Mouse (Mus musculus) stomach, postnatal 0 days (tissue): Measurements from ENCODE around the gene Hcfc1. TPM values are rescaled to one million over a fixed set of nuclear protein-coding genes. Genes with fewer than 3 reads are reported as not detected.

Experiments
- ATAC-seq: fragments of 200-750 bp; cut with Nextera tagmentation; 2 replicates; pipeline ENCODE4 v1.8.0; 2017; ENCODE audit not compliant: low FRiP score, low TSS enrichment
- DNase-seq: peaks from one replicate; pipeline ENCODE4 v3.0.0-alpha.2; 2016; ENCODE audit warnings: low spot score
- H3K27ac ChIP-seq: fragments of 300-500 bp; sonication (generic); replicated peaks from 2 replicates; pipeline ENCODE4 v1.5.1; 2014; ENCODE audit warnings: mild to moderate bottlenecking, control low read depth
- H3K27me3 ChIP-seq: fragments of 300-500 bp; sonication (generic); 2 replicates; pipeline ENCODE4 v1.6.1; 2014; ENCODE audit warnings: low read length; ENCODE audit not compliant: control insufficient read depth, insufficient read depth
- H3K36me3 ChIP-seq: fragments of 300-500 bp; sonication (generic); 2 replicates; pipeline ENCODE4 v1.6.1; 2014; ENCODE audit warnings: low read length, mixed read lengths; ENCODE audit not compliant: control insufficient read depth, insufficient read depth
- H3K4me1 ChIP-seq: fragments of 300-500 bp; sonication (generic); replicated peaks from 2 replicates; pipeline ENCODE4 v1.6.1; 2014; ENCODE audit warnings: antibody characterized with exemption; ENCODE audit not compliant: control insufficient read depth, insufficient read depth
- H3K4me2 ChIP-seq: fragments of 300-500 bp; sonication (generic); replicated peaks from 2 replicates; pipeline ENCODE4 v1.6.1; 2014; ENCODE audit warnings: low read depth, mild to moderate bottlenecking, control low read depth, moderate library complexity
- H3K4me3 ChIP-seq: fragments of 300-500 bp; sonication (generic); 2 replicates; pipeline ENCODE4 v1.5.1; 2014; ENCODE audit warnings: low read depth, low read length, control low read depth
- H3K9ac ChIP-seq: fragments of 300-500 bp; sonication (generic); 2 replicates; pipeline ENCODE4 v1.6.1; 2014; ENCODE audit warnings: mild to moderate bottlenecking, low read length, control low read depth, mixed read lengths
- H3K9me3 ChIP-seq: fragments of 300-500 bp; sonication (generic); 2 replicates; pipeline ENCODE4 v1.6.1; 2016; ENCODE audit warnings: low read length; ENCODE audit not compliant: control insufficient read depth
- CTCF ChIP-seq: IDR thresholded peaks from 2 replicates; pipeline ENCODE4 v1.5.1; 2016; ENCODE audit warnings: antibody characterized with exemption, low read depth, mild to moderate bottlenecking, moderate library complexity
- EP300 ChIP-seq: optimal IDR thresholded peaks from 2 replicates; pipeline ENCODE3; 2016; ENCODE audit warnings: antibody characterized with exemption
- WGBS: fragments of 180-500 bp; shearing (Covaris S2); extraction: QIAGEN DNeasy Blood & Tissue Kit; methylation state at CpG from one replicate; pipeline ENCODE4 v1.1.7; 2014; 5-methylcytosine and 5-hydroxymethylcytosine counted together
- polyA plus RNA-seq: library from polyadenylated mRNA; unstranded; fragments of >200 nt; fragmentation: Nextera tagmentation; extraction: Ambion mirVana; gene quantifications from 2 replicates; pipeline ENCODE4 v1.2.1, GENCODE M21; 2015

Hcfc1 gene
- polyA plus RNA-seq, 1 experiment from 2014 or later: 16.5 TPM

DNA sequence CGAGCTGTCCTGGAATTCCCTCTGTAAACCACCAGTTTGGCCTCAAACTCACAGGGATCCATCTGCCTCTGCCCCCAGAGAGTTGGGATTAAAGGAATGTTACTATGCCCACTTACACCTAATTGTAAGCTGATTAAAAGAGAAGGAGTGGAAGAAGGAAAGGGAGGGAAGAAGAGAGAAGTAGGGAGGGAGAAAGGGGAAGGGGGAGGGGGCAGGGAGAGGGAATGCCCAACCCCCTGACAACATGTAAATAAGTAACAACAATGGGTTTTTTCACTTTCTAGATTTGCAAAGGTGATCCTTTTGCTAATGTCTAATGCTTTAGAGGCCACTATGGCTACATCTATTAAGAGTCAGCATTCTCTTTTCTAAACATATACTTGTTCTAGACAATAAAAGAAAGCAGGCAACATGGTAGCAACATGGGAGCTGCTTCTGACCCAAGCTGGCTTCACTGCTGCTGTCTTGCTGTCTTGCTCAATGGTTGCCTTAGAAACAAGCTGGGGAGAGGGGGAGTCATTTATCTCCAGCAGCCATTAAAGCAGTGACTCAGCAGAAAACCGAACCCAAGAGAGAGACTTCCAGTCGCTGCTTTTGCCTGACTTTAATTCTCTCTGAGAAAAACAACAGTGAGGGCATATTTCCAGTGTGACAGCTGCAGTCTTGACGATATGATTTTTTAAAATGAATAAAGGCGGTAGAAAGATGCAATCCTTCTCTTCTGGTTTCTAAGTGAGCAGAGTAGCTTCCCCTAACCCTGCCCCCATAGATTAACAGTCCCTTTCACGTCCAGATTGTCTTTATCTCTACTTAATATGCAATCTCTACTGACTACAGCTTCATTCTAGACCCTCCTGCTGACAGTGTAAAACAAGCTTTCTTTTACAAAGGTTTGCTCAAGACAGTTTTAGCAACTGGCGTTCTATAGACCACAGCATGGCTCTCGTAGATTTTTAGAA lies 33.0 kb upstream of the Hcfc1 start:
- TF ChIP-seq CTCF (no peak), EP300 (no peak)
- no peaks in the 10 kb centered on the region for H3K4me1 ChIP-seq
- ATAC-seq: peak; percentile 67; the same call in 1 of the 2 replicates
- H3K9me3 ChIP-seq: no peaks in the 10 kb centered on the region
- no peaks in the 10 kb centered on the region for H3K36me3 ChIP-seq
- no peak overlapping the region for H3K9ac ChIP-seq
- no peak overlapping the region for H3K4me3 ChIP-seq
- 24% methylated on average over 8 of the region's 8 CpGs for WGBS
- DNase-seq: no peak
- no peak overlapping the region for H3K4me2 ChIP-seq
- H3K27me3 ChIP-seq: no peaks in the 10 kb centered on the region
- no peak overlapping the region for H3K27ac ChIP-seq

DNA sequence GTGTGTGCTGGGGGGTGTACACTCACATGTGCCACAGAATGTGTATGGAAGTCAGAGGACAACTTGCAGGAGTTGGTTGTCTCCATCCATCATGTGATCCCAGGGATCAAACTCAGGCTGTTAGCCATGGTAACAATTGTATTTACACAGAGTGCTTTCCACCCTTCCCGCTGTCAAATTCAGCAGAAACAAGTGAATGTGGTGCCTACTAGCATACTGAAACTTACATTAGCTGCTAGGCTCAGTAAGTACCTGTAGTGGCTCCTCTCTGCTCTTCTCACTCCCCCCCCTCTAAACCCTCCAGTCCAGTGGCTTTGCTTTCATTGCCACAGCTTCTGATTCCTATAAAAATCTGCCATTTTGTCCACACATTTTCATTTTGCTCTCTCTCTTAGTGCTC lies 11.6 kb upstream of the Hcfc1 start:
- H3K27me3 ChIP-seq: no peaks in the 10 kb centered on the region
- H3K36me3 ChIP-seq: no peaks in the 10 kb centered on the region
- no peaks in the 10 kb centered on the region for H3K4me1 ChIP-seq
- 31% methylated on average over 1 of the region's 1 CpGs for WGBS
- H3K27ac ChIP-seq: no peak overlapping the region
- DNase-seq (no peak), ATAC-seq (no peak)
- no peak overlapping the region for H3K9ac ChIP-seq
- H3K4me3 ChIP-seq: no peak overlapping the region
- H3K9me3 ChIP-seq: no peaks in the 10 kb centered on the region
- TF ChIP-seq EP300 (no peak), CTCF (no peak)
- no peak overlapping the region for H3K4me2 ChIP-seq

DNA sequence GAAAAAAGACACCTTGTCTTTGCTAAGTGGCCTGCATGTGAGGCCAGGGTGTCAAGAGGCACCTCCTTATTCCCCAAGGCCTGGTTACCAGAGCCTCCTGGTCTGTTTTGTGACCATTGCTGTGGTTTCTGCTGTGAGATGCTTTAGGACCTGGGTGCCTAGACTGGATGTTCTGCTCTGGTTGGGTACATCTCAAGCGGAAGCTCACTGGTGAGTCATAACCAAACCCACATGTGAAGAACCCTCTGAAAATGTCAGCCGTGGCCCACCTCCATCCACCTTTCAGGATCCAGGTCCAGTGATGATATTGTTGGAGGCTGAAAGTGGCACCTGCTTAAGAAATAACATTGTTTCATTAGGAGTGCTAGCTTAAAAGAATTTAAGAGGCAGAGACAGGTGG lies 10.1 kb upstream of the Hcfc1 start:
- Histone ChIP-seq H3K4me2 (no peak overlapping the region), H3K9ac (no peak overlapping the region), H3K4me3 (no peak overlapping the region), H3K27ac (no peak overlapping the region), H3K4me1 (no peaks in the 10 kb centered on the region), H3K36me3 (no peaks in the 10 kb centered on the region), H3K27me3 (no peaks in the 10 kb centered on the region), H3K9me3 (no peaks in the 10 kb centered on the region)
- 86% methylated on average over 2 of the region's 2 CpGs for WGBS
- TF ChIP-seq CTCF: no peak
- TF ChIP-seq EP300: no peak
- DNase-seq (no peak), ATAC-seq (no peak)

DNA sequence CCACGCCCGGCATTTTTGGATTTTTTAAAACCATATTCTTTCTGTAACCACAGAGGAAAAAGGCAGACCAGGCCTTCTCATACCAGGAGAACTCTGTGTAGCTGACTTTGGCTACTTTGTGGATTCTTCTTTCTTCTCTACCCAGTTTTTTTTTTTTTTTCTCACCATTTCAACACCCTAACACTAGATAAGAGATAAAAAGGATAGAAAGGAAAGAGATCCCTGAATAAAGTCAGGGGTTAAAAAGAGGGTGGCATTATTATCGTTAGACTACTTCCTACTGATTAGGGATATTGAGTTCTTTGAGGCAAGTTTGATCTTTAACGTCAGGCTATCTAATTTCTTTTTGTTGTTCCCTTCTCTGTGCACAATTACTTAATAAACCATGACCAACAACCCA lies 6.6 kb upstream of the Hcfc1 start:
- WGBS: 78% methylated on average over 4 of the region's 4 CpGs
- Histone ChIP-seq H3K27ac (no peak overlapping the region), H3K36me3 (no peaks in the 10 kb centered on the region), H3K27me3 (no peaks in the 10 kb centered on the region), H3K9me3 (no peaks in the 10 kb centered on the region), H3K9ac (no peak overlapping the region), H3K4me1 (no peaks in the 10 kb centered on the region), H3K4me3 (no peak overlapping the region), H3K4me2 (no peak overlapping the region)
- ATAC-seq (no peak), DNase-seq (no peak)
- TF ChIP-seq CTCF (no peak), EP300 (no peak)

DNA sequence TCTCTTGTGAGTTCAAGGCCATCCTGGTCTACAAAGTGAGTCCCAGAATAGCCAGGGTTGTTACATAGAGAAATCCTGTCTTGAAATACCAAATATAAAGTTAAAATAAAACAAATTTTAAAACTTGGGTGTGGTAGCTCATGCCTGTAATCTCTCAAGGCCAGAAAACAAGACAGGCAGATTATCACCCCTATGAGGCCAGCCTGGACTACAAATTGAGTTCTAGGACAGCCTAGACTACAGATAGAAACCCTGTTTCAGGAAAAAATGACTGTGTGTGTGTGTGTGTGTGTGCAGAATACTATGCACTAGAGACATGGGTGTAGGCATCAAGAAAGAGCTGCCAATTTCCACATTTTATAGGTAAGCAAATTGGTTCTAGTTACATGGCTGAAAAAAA lies 4.6 kb upstream of the Hcfc1 start:
- TF ChIP-seq EP300: no peak
- no peak for TF ChIP-seq CTCF
- Histone ChIP-seq H3K27ac (no peak overlapping the region), H3K36me3 (no peaks in the 10 kb centered on the region), H3K4me2 (no peak overlapping the region), H3K27me3 (no peaks in the 10 kb centered on the region), H3K4me1 (no peaks in the 10 kb centered on the region), H3K9me3 (no peaks in the 10 kb centered on the region), H3K4me3 (no peak overlapping the region), H3K9ac (no peak overlapping the region)
- DNase-seq (no peak), ATAC-seq (no peak)

DNA sequence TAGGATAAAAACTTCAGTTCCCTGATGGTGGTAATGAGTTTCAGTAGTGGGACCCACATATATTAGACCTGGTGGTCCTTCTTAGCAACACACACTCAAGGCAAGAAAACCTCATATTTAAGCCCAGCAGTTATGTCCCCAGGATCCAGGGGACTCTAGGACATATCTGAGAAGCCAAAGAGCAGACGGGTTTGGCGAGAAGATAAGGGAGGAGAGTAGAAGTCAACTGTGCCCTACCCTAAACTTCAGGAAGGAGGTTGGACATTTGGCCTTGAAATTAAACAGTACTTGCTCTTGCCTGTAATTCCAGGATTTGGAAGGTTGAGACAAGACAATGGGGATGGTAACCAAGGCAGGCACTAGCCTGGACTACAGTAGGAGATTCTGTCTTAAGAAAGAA lies 3.6 kb upstream of the Hcfc1 start:
- WGBS: 77% methylated on average over 2 of the region's 2 CpGs
- DNase-seq (no peak), ATAC-seq (no peak)
- no peak overlapping the region for H3K9ac ChIP-seq
- H3K27ac ChIP-seq: no peak overlapping the region
- no peaks in the 10 kb centered on the region for H3K36me3 ChIP-seq
- no peak for TF ChIP-seq CTCF
- no peak for TF ChIP-seq EP300
- H3K4me2 ChIP-seq: no peak overlapping the region
- no peaks in the 10 kb centered on the region for H3K27me3 ChIP-seq
- no peaks in the 10 kb centered on the region for H3K9me3 ChIP-seq
- H3K4me3 ChIP-seq: no peak overlapping the region
- no peaks in the 10 kb centered on the region for H3K4me1 ChIP-seq
